Mouse (Mus musculus) megakaryocyte progenitor cell, adult 5-6 weeks (primary cell): ENCODE measurements at regions not wholly inside any gene's neighbourhood (a gene's known extent, or its start where the extent isn't known, plus 50 kb on each side); places are given as distances from the start of the nearest gene placed in this dataset.

Experiments used
- ATAC-seq: replicated peaks from 2 replicates; pipeline ENCODE4 v1.8.0; 2016; ENCODE audit warnings: mild to moderate bottlenecking, moderate TSS enrichment, inconsistent platforms; ENCODE audit not compliant: poor library complexity

- no peak for ATAC-seq
Observed at GRCm38 (mm10) chr4:114712921-114713527, 108.5 kb upstream of the Gm12830 start.

GRCm38 (mm10) chr4:114716703-114717102 is 104.8 kb upstream of the Gm12830 start:
- no peak for ATAC-seq

GRCm38 (mm10) chr4:114720696-114721095 is 100.8 kb upstream of the Gm12830 start:
- no peak for ATAC-seq

GRCm38 (mm10) chr4:114721386-114721785 is 100.1 kb upstream of the Gm12830 start:
- ATAC-seq, result no peak

GRCm38 (mm10) chr4:114728235-114729000 is 93.1 kb upstream of the Gm12830 start:
- no peak for ATAC-seq

GRCm38 (mm10) chr4:114733256-114734004 is 88.1 kb upstream of the Gm12830 start:
- ATAC-seq, result no peak

- ATAC-seq, result no peak
Observed at GRCm38 (mm10) chr4:114738903-114739667, 82.4 kb upstream of the Gm12830 start.

GRCm38 (mm10) chr4:114748131-114748530 is 73.4 kb upstream of the Gm12830 start:
- peak; percentile 58; the same call in 1 of the 2 replicates for ATAC-seq

- ATAC-seq, result no peak
Observed at GRCm38 (mm10) chr4:114759837-114760236, 61.7 kb upstream of the Gm12830 start.

- no peak for ATAC-seq
Observed at GRCm38 (mm10) chr4:114766643-114767393, 54.7 kb upstream of the Gm12830 start.
